Mouse (Mus musculus): ENCODE data around the gene Olfr1344.
"Not testable (repeated sequence)": the region's sequence is repeated elsewhere in the genome, so short reads cannot be mapped to it uniquely, and the experiment has no call there.

Olfr1344 gene

GRCm38 (mm10) chr7:6438388-6438787 lies at the start of gene Olfr1344:
Gene Olfr1344 (plus strand): TSS chr7:6438688.
- no peak for DNase-seq (ENCODE audit: low read depth, low spot score)

- DNase-seq (ENCODE audit: low read depth, low spot score), result no peak
Measured at GRCm38 (mm10) chr7:6388971-6389370, 49.5 kb upstream of the Olfr1344 start.

- DNase-seq (ENCODE audit: low read depth, low spot score), result peak; percentile 9
Measured at GRCm38 (mm10) chr7:6389449-6389848, 49.0 kb upstream of the Olfr1344 start.

GRCm38 (mm10) chr7:6397996-6398975 lies 40.2 kb upstream of the Olfr1344 start, which contains the start of gene Smim17:
Gene Smim17 (plus strand): TSS chr7:6398715.
- DNase-seq (ENCODE audit: low read depth, low spot score), result peak; percentile 74

GRCm38 (mm10) chr7:6410043-6410442 lies 28.4 kb upstream of the Olfr1344 start, which contains the start of gene Gm20715:
Gene Gm20715 (plus strand): TSS chr7:6410277.
- peak; percentile 83 for DNase-seq (ENCODE audit: low read depth, low spot score)

- no peak for DNase-seq (ENCODE audit: low read depth, low spot score)
Measured at GRCm38 (mm10) chr7:6414626-6415441, 23.7 kb upstream of the Olfr1344 start.

GRCm38 (mm10) chr7:6415442-6415787 lies 23.1 kb upstream of the Olfr1344 start:
- DNase-seq (ENCODE audit: low read depth, low spot score), result no peak

GRCm38 (mm10) chr7:6419894-6420293 lies 18.6 kb upstream of the Olfr1344 start:
- no peak for DNase-seq (ENCODE audit: low read depth, low spot score)

- peak; percentile 3 for DNase-seq (ENCODE audit: low read depth, low spot score)
Measured at GRCm38 (mm10) chr7:6429381-6429780, 9.1 kb upstream of the Olfr1344 start.

GRCm38 (mm10) chr7:6430342-6430741 lies 8.1 kb upstream of the Olfr1344 start:
- DNase-seq (ENCODE audit: low read depth, low spot score), result peak; percentile 70

GRCm38 (mm10) chr7:6441173-6441572 lies 2.7 kb downstream of the Olfr1344 start:
- no peak for DNase-seq (ENCODE audit: low read depth, low spot score)

GRCm38 (mm10) chr7:6447771-6448170 lies 9.3 kb downstream of the Olfr1344 start:
- DNase-seq (ENCODE audit: low read depth, low spot score), result no peak

GRCm38 (mm10) chr7:6455868-6456267 lies 17.4 kb downstream of the Olfr1344 start, which contains the start of gene Olfr1336:
Gene Olfr1336 (plus strand): TSS chr7:6456168.
- DNase-seq (ENCODE audit: low read depth, low spot score), result no peak

GRCm38 (mm10) chr7:6456399-6456798 lies 17.9 kb downstream of the Olfr1344 start:
- DNase-seq (ENCODE audit: low read depth, low spot score), result no peak

- DNase-seq (ENCODE audit: low read depth, low spot score), result no peak
Measured at GRCm38 (mm10) chr7:6466951-6467350, 28.5 kb downstream of the Olfr1344 start, which contains the start of gene Olfr1346. Gene Olfr1346 (plus strand): TSS chr7:6467101.

GRCm38 (mm10) chr7:6477633-6478032 lies 39.1 kb downstream of the Olfr1344 start:
- not testable (repeated sequence) for DNase-seq (ENCODE audit: low read depth, low spot score)

- no peak for DNase-seq (ENCODE audit: low read depth, low spot score)
Measured at GRCm38 (mm10) chr7:6486841-6487240, 48.4 kb downstream of the Olfr1344 start, which contains the start of gene Olfr5. Gene Olfr5 (minus strand): TSS chr7:6486941.

Data from CD4-positive, CD25-positive, alpha-beta regulatory T cell, adult 2 months (primary cell).